Mouse (Mus musculus) cerebellum, adult 2 months (tissue): Measurements from ENCODE around the gene Bcas3. TPM values are rescaled to one million over a fixed set of nuclear protein-coding genes. Genes with fewer than 3 reads are reported as not detected.
"Not testable (repeated sequence)": the region's sequence is repeated elsewhere in the genome, so short reads cannot be mapped to it uniquely, and the experiment has no call there.

Experiments
- DNase-seq, 2 experiments: peaks; one replicate each; pipeline ENCODE4 v3.0.0; 2021
- H3K27ac ChIP-seq: fragments of 200-500 bp; 2 replicates; pipeline ENCODE4 v1.5.1; 2012; ENCODE audit warnings: low read length, control low read depth, inconsistent platforms; ENCODE audit not compliant: insufficient read depth
- H3K27me3 ChIP-seq: fragments of 200-500 bp; 2 replicates; pipeline ENCODE4 v1.6.1; 2012; ENCODE audit warnings: inconsistent platforms, mild to moderate bottlenecking, low read length, moderate library complexity; ENCODE audit not compliant: control insufficient read depth, insufficient read depth
- H3K4me1 ChIP-seq: fragments of 200-500 bp; 2 replicates; pipeline ENCODE4 v1.6.1; 2011; ENCODE audit warnings: low read length; ENCODE audit not compliant: control insufficient read depth, insufficient read depth
- H3K4me3 ChIP-seq: fragments of 200-500 bp; replicated peaks from 2 replicates; pipeline ENCODE3; 2011; ENCODE audit warnings: mild to moderate bottlenecking, low read depth, low read length, control low read depth; ENCODE audit not compliant: insufficient read depth
- CTCF ChIP-seq: fragments of 200-500 bp; IDR thresholded peaks from 2 replicates; pipeline ENCODE4 v1.5.1; 2011; ENCODE audit warnings: low read depth, mild to moderate bottlenecking, control low read depth, low read length, moderate library complexity, borderline replicate concordance; ENCODE audit not compliant: insufficient read depth
- POLR2A ChIP-seq: fragments of 200-500 bp; IDR thresholded peaks from 2 replicates; pipeline ENCODE4 v1.6.1; 2011; ENCODE audit warnings: low read length, control low read depth, borderline replicate concordance; ENCODE audit not compliant: insufficient read depth
- WGBS: fragments of 180-500 bp; shearing (Covaris S2); methylation state at CpG from one replicate; pipeline ENCODE4 v1.1.7; 2018; 5-methylcytosine and 5-hydroxymethylcytosine counted together
- polyA plus RNA-seq: library from polyadenylated mRNA; depleted of rRNA; stranded (reverse); fragments of >200 nt; gene quantifications from 2 replicates; pipeline ENCODE4 v1.2.3, GENCODE M21; 2012

The Bcas3 gene
- polyA plus RNA-seq, 1 experiment = 44.4 TPM

DNA sequence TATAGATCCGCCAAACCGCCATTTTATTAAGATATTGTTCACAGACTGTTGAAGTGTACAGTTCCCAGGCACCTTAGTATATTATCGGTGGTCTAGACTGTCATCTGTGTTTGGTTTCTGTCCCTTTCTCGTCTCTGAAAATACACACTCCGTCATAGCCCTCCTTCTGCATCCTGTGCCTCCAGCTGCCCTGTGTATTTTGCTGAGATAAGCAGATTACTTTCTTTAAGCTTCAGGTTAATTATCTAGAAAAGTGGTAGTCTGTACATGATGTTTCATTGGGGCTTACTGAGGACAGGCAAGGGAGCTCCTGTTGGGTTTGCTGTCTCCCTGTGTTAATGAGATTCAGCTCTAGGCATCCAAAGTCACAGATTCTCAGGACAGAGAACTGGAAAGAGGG lies 146.6 kb downstream of the Bcas3 start:
- no peak for TF ChIP-seq CTCF
- TF ChIP-seq POLR2A = no peak
- no peaks in the 10 kb centered on the region for H3K4me1 ChIP-seq
- H3K4me3 ChIP-seq = no peak overlapping the region
- H3K27ac ChIP-seq = no peak overlapping the region
- no peak for DNase-seq
- WGBS = 95% methylated on average over 5 of the region's 5 CpGs
- no peaks in the 10 kb centered on the region for H3K27me3 ChIP-seq

DNA sequence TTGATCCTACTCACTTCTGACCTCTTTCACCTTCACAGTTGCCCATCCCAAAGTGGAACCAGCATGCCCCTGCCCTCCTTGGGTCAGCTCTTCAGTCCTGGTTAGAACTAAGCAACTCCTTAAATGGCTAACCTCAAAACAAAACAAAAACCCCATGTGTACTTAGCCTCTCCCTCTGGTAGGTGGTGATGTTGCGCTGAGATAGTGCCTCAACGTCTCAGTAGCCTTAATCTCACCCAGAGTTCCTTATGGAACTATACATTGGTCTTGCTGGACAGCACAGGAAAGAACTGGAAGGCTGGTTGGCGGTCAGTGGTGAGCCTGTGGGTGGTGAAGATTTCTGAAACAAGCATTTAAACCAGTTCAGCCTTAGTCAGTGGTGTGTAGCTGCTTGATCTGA lies 149.1 kb downstream of the Bcas3 start:
- no peaks in the 10 kb centered on the region for H3K27me3 ChIP-seq
- 78% methylated on average over 3 of the region's 3 CpGs for WGBS
- no peaks in the 10 kb centered on the region for H3K4me1 ChIP-seq
- DNase-seq = no peak
- no peak overlapping the region for H3K4me3 ChIP-seq
- H3K27ac ChIP-seq = no peak overlapping the region
- TF ChIP-seq POLR2A = no peak
- TF ChIP-seq CTCF = no peak

DNA sequence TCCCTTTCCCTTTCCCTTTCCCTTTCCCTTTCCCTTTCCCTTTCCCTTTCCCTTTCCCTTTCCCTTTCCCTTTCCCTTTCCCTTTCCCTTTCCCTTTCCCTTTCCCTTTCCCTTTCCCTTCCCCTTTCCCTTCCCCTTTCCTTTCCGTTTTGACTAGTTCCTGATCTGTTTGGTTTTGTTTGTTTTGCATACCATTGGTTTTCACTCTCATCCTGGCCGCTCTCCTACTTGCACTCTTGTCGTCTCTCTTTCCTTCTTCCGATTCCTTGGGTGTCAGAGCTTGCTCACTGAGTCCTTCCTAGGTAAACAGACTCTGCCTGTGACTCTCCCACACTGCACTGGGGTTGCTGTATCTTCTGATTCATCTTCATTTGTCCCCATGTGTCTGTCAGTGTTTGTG lies 151.8 kb downstream of the Bcas3 start:
- not testable (repeated sequence) for H3K27me3 ChIP-seq, H3K27ac ChIP-seq, DNase-seq, H3K4me1 ChIP-seq, H3K4me3 ChIP-seq
- WGBS = 67% methylated on average over 4 of the region's 4 CpGs

DNA sequence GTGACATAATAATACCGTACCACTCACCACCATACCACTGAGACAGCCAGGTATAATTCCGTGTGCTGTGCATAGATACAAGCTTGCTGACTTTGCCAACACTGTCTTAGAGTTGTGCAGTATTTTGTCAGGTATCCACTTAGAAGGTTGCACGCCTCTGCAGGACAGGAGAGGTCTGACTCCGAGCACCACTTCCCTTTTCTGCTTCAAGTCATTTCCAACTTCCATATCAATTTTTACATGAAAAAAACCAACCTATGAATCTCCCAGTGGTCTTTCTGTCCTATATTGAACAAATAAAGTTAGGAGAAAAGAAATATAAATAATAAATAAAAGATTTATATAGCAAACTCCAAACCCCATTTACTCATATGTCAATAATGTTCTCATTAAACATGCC lies 152.8 kb downstream of the Bcas3 start:
- Histone ChIP-seq H3K4me3 (no peak overlapping the region), H3K27me3 (no peaks in the 10 kb centered on the region), H3K4me1 (no peaks in the 10 kb centered on the region), H3K27ac (no peak overlapping the region)
- no peak for DNase-seq
- 94% methylated on average over 4 of the region's 4 CpGs for WGBS
- no peak for TF ChIP-seq POLR2A
- no peak for TF ChIP-seq CTCF

DNA sequence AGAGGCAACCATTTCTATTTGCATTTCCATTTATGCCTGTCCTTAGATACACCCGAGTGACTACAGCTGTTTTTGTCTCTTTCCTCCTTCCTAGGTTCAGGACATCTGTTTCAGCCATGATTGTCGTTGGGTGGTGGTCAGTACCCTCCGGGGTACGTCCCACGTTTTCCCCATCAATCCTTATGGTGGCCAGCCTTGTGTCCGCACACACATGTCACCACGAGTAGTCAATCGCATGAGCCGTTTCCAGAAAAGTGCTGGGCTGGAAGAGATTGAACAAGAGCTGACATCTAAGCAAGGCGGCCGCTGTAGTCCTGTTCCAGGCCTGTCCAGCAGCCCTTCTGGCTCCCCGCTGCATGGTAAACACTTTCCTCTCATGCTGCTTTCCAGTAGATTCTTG lies 156.4 kb downstream of the Bcas3 start:
- H3K27me3 ChIP-seq = no peaks in the 10 kb centered on the region
- no peak overlapping the region for H3K4me3 ChIP-seq
- H3K4me1 ChIP-seq = no peaks in the 10 kb centered on the region
- 47% methylated on average over 12 of the region's 12 CpGs for WGBS
- TF ChIP-seq POLR2A = no peak
- TF ChIP-seq CTCF = no peak
- no peak overlapping the region for H3K27ac ChIP-seq
- no peak for DNase-seq

DNA sequence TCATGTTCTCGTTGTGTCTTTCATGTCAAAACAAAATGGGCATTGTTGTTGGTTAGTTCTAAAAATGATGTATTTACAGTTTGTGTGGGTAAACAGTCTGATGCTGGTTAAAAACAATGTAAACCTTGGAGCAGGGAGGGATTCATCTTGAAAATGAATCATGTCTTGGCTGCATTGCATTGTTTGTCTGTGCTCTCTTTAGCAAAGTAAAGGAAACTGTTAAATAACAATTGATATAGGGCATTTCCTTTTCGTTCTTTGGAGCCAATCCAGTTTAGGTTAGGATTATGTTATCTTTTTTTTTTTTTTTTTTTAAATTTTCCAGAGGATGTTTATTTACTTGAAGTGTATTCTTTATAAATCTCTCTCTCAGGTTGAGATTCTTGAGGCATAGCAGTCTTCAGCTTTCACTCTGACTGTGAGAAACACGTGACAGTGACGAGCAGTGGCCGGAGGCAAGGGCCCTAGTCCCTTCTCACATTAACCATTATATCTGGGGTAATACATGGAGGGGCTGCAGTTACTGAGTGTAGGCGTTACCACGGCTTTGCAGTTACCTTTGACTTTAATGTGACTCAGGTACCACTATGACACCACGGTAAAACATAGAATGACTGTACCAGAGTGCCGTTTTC lies 158.4 kb downstream of the Bcas3 start:
- H3K4me3 ChIP-seq = no peak overlapping the region
- 90% methylated on average over 9 of the region's 9 CpGs for WGBS

DNA sequence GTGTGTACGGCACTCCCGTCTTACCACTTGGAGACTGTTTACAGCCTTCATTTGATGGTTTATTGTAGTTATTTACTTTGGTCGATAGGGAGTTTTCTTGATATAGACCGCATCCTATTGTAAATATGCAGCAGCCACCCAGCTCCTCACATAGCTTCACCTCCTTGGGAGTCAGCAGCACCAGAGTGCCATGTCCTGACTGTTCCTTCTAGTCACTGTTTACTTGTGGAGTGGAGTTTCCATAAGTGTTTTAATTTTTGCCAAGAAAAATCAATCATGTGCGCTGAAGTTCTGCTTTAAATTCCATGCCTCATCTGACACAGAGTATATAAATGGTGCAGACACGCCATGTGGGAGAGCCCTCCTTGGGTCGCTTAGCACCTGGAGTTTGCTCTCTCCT lies 163.8 kb downstream of the Bcas3 start:
- no peak for DNase-seq
- no peaks in the 10 kb centered on the region for H3K27me3 ChIP-seq
- 88% methylated on average over 7 of the region's 7 CpGs for WGBS
- H3K4me1 ChIP-seq = no peaks in the 10 kb centered on the region
- no peak overlapping the region for H3K4me3 ChIP-seq
- TF ChIP-seq CTCF = no peak
- no peak for TF ChIP-seq POLR2A
- no peak overlapping the region for H3K27ac ChIP-seq

More for the DNA sequence above, 158.4 kb downstream of the Bcas3 start:
- Histone ChIP-seq H3K27me3 (no peaks in the 10 kb centered on the region), H3K4me1 (no peaks in the 10 kb centered on the region), H3K27ac (no peak overlapping the region)
- no peak for DNase-seq
- TF ChIP-seq CTCF (no peak), POLR2A (no peak)

DNA sequence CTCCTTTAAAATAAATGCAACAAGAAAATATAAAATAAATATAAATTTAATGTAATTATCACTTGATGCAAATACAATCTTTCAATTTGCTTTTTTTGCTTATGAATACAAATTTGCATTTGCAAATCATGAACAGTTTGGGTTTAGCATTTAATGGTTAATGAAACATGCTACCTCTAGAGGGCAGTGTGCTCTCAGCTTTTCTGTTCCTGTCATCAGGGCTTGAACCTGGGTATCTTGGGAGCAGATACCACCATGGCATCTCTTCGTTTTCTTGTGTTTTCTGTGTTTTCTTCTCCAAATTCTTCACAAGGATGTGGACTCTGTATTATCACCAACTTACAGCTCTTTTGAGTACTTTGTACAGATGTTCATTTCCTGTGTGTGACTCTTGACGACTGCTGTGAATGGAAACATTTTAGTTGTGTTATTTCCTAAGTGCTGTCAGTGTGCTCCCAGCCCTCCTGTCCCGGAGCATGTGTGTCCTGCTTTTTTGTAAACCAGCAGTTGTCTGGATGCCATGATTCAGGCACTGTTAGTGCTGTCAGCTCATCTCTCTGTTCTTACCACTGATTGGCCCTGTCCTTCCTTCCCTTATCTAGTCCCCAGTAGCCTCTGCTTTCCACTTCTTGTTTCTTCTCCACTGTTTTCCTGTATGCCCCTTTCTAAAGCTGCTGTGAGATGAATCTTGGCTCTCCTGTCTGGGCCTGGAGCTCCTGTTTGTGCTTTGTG lies 165.2 kb downstream of the Bcas3 start:
- peak; percentile 55; the same call in 1 of the 2 replicates for TF ChIP-seq CTCF
- no peak for TF ChIP-seq POLR2A
- no peaks in the 10 kb centered on the region for H3K27me3 ChIP-seq
- no peak overlapping the region for H3K27ac ChIP-seq
- H3K4me1 ChIP-seq = no peaks in the 10 kb centered on the region
- WGBS = 52% methylated on average over 3 of the region's 3 CpGs
- H3K4me3 ChIP-seq = no peak overlapping the region
- peak in 1 of 2 experiments; percentile 19 for DNase-seq
